Mouse (Mus musculus) midbrain, embryonic 11.5 days (tissue): ENCODE measurements around the gene Ccr7. TPM values are rescaled to one million over a fixed set of nuclear protein-coding genes. Genes with fewer than 3 reads are reported as not detected.

Experiments
- ATAC-seq: fragments of 200-750 bp; cut with Nextera tagmentation; 2 replicates; pipeline ENCODE4 v1.8.0; 2017; ENCODE audit warnings: moderate TSS enrichment, moderate library complexity; ENCODE audit not compliant: low FRiP score
- DNase-seq: peaks from one replicate; pipeline ENCODE4 v3.0.0; 2015; ENCODE audit warnings: low spot score; ENCODE audit errors: missing footprints
- H3K27ac ChIP-seq: fragments of 300-500 bp; sonication (generic); 2 replicates; pipeline ENCODE4 v1.5.1; 2014; ENCODE audit warnings: low read depth, low read length
- H3K27me3 ChIP-seq: fragments of 300-500 bp; sonication (generic); 2 replicates; pipeline ENCODE4 v1.6.1; 2014; ENCODE audit warnings: mild to moderate bottlenecking, low read length, moderate library complexity, mixed read lengths; ENCODE audit not compliant: control insufficient read depth, insufficient read depth
- H3K36me3 ChIP-seq: fragments of 300-500 bp; sonication (generic); 2 replicates; pipeline ENCODE4 v1.6.1; 2014; ENCODE audit warnings: mild to moderate bottlenecking, low read length, moderate library complexity, mixed read lengths; ENCODE audit not compliant: control insufficient read depth, insufficient read depth
- H3K4me1 ChIP-seq: fragments of 300-500 bp; sonication (generic); 2 replicates; pipeline ENCODE4 v1.6.1; 2014; ENCODE audit warnings: low read length; ENCODE audit not compliant: control insufficient read depth, insufficient read depth
- H3K4me2 ChIP-seq: fragments of 300-500 bp; sonication (generic); 2 replicates; pipeline ENCODE4 v1.6.1; 2014; ENCODE audit warnings: mild to moderate bottlenecking, moderate library complexity
- H3K4me3 ChIP-seq: fragments of 300-500 bp; sonication (generic); 2 replicates; pipeline ENCODE4 v1.5.1; 2014; ENCODE audit warnings: low read depth, low read length
- H3K9ac ChIP-seq: fragments of 300-500 bp; sonication (generic); 2 replicates; pipeline ENCODE4 v1.6.1; 2014; ENCODE audit warnings: low read length
- H3K9me3 ChIP-seq: fragments of 300-500 bp; sonication (generic); 2 replicates; pipeline ENCODE4 v1.6.1; 2016; ENCODE audit warnings: low read length; ENCODE audit not compliant: control insufficient read depth
- WGBS: fragments of 180-500 bp; shearing (Covaris S2); extraction: QIAGEN DNeasy Blood & Tissue Kit; methylation state at CpG from one replicate; pipeline ENCODE4 v1.1.7; 2014; 5-methylcytosine and 5-hydroxymethylcytosine counted together
- polyA plus RNA-seq: library from polyadenylated mRNA; unstranded; fragments of >200 nt; fragmentation: Nextera tagmentation; extraction: Ambion mirVana; gene quantifications from 2 replicates; pipeline ENCODE4 v1.2.1, GENCODE M21; 2014

Ccr7 gene
- polyA plus RNA-seq = 0.41 TPM in 1 of 2 replicates, not detected in the other

DNA sequence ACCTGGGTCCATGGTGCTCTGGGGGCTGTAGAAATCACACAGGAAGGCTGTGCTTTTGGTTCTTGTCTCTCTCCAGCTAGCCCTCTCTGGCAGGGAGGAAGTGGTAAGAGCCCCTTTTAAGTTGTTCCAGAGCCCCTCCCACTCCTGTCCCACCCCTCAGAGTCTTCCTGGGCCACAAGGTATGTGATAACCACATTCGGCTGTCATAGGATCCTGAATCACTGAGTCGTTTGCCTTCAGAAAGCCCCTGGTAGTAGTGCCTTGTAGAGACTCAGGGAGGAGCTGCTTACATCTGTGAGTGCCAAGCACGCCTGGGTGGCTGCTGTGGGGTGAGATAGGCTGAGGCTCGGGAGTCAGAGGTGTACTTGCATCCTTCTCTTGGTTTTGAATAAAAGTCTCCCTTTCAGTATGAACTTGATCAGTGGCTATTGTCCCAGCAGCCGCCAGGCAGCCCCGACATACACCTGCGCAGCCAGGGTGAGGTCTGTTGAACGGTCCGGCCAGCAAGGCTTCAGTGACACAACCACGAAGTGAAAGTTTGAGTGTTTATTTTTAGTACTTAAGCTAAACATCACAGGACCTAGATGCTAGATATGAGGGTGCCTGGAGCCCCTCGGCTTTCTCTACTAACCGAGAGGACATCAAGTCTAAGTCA is at the start of gene Ccr7:
Ccr7 (minus strand) TSS at position 91 of the 655 bp plus-strand sequence.
- H3K27ac ChIP-seq = no peak within 1 kb of the TSS
- H3K9me3 ChIP-seq = no peaks in the 10 kb centered on the region
- no peak within 1 kb of the TSS for H3K4me2 ChIP-seq
- H3K4me3 ChIP-seq = no peak within 1 kb of the TSS
- DNase-seq = peak; percentile 71
- ATAC-seq = no peak
- WGBS = 79% methylated on average over 12 of the region's 12 CpGs
- no peaks in the 10 kb centered on the region for H3K27me3 ChIP-seq
- H3K4me1 ChIP-seq = no peaks in the 10 kb centered on the region
- no peak within 1 kb of the TSS for H3K9ac ChIP-seq
- H3K36me3 ChIP-seq = no peaks in the 10 kb centered on the region

DNA sequence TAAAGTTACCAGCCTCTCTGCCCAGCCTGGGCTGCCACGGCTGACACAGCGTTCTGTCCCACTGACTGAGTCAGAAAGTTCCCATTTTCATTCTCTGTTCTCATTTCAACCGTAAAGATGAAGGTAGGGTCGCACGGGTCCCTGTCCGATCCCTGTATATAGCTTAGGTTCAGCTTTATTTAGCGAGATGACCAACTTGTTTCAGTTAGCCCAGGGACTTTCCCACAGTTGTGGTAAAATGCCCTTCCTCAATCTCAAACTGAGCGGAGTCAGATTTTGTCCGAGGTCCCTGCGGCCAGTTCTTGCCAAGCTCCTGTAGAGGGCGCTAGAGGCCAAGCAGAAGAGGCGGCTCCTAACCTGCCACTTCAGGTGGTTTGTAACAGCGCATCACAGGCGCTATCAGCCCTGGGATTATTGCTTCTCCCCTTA is 34.3 kb upstream of the Ccr7 start:
- ATAC-seq = no peak
- no peaks in the 10 kb centered on the region for H3K36me3 ChIP-seq
- H3K4me2 ChIP-seq = no peak overlapping the region
- no peak overlapping the region for H3K4me3 ChIP-seq
- H3K9me3 ChIP-seq = no peaks in the 10 kb centered on the region
- H3K4me1 ChIP-seq = no peaks in the 10 kb centered on the region; the same call in 1 of the 2 replicates
- no peaks in the 10 kb centered on the region for H3K27me3 ChIP-seq
- no peak for DNase-seq
- no peak overlapping the region for H3K9ac ChIP-seq
- 23% methylated on average over 14 of the region's 14 CpGs for WGBS
- H3K27ac ChIP-seq = no peak overlapping the region

DNA sequence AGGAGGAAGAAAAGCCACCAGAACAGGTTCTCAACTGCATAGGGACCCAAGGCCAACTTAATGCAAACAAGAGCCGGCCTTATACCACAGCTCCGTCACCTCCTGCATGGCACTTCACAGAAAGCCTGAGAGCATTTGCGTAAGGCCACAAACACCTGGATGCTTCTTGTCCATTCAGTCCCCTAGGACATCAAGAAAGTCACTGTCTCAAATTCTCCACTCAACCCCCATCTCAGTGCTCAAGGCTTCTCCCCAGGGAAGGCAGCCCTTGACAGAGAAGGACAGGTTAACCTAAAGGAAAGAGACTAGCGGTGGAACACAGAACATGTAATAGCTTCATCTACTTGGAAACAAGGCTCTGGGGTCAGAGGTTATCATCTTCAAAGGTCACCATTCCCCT is 32.5 kb upstream of the Ccr7 start:
- ATAC-seq = no peak
- no peaks in the 10 kb centered on the region; the same call in 1 of the 2 replicates for H3K4me1 ChIP-seq
- WGBS = 94% methylated on average over 4 of the region's 4 CpGs
- H3K36me3 ChIP-seq = no peaks in the 10 kb centered on the region
- no peak overlapping the region for H3K9ac ChIP-seq
- no peak overlapping the region for H3K4me3 ChIP-seq
- no peaks in the 10 kb centered on the region for H3K9me3 ChIP-seq
- no peak overlapping the region for H3K27ac ChIP-seq
- H3K27me3 ChIP-seq = no peaks in the 10 kb centered on the region
- no peak overlapping the region for H3K4me2 ChIP-seq
- DNase-seq = no peak

DNA sequence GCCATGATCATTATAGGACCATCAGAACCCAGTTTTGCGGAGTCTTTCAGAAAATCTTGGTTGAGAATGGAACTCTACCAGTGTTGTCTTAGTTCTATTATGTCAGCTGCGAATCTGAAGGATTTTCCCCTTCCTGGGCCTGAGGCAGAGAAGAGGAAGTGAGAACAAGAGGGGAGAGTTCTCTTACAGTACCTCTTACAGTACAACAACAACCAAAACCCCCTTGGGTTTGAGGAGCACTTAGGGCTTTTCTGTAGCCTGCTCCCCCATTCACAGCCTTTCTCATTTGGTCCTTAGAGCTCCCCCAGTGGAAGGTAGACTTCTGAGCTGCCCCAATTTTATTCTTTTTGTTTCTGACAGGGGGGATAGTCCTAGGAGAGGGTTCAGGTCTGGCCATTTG is 32.0 kb upstream of the Ccr7 start:
- 81% methylated on average over 2 of the region's 2 CpGs for WGBS

DNA sequence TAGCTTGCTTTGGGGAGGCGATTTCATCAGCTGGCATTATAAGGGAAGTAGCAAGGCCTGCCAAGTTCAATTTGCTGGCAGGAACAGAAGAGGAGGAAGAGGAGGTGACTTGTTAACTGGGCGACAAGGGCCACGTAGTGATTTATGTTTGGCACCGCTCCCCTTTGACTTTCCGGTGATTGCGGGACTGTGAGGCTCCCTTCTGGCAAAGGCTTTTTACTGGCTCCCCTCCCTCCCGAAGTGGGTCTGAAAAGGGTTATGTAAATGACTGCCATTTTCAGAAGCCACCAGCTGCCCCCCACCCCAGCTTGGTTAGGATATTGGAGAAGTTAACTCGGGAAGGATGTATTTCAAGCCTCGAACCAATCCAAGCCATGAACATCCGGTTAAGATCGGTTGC is 27.7 kb upstream of the Ccr7 start:
- no peak overlapping the region for H3K27ac ChIP-seq
- no peak overlapping the region for H3K4me3 ChIP-seq
- no peaks in the 10 kb centered on the region for H3K4me1 ChIP-seq
- no peaks in the 10 kb centered on the region for H3K9me3 ChIP-seq
- no peaks in the 10 kb centered on the region for H3K36me3 ChIP-seq
- H3K9ac ChIP-seq = no peak overlapping the region
- H3K4me2 ChIP-seq = no peak overlapping the region
- ATAC-seq (no peak), DNase-seq (no peak)
- no peaks in the 10 kb centered on the region for H3K27me3 ChIP-seq
- 86% methylated on average over 11 of the region's 11 CpGs for WGBS

More for the DNA sequence above, 32.0 kb upstream of the Ccr7 start:
- H3K9me3 ChIP-seq = no peaks in the 10 kb centered on the region
- H3K4me2 ChIP-seq = no peak overlapping the region
- no peak overlapping the region for H3K9ac ChIP-seq
- H3K4me1 ChIP-seq = no peaks in the 10 kb centered on the region; the same call in 1 of the 2 replicates
- H3K36me3 ChIP-seq = no peaks in the 10 kb centered on the region
- ATAC-seq (no peak), DNase-seq (no peak)
- no peaks in the 10 kb centered on the region for H3K27me3 ChIP-seq
- H3K27ac ChIP-seq = no peak overlapping the region
- H3K4me3 ChIP-seq = no peak overlapping the region

DNA sequence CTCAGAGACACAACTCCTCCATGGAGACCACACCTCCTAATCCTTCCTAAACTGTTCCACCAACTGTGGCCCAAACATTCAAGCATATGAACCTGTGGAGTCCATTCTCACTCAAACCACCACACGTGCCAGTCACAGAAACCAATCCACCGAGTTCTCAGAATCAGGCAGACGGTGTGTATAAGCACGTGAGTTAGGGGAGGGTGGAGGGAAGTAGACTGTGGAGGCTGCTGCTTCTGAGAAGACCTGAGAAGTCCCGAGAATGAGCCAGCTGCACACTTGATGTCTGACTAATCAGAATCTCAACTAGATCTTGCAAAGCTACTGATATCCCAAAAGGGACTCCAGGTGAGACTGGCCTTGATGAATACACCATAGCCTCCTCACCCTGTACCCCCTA is 25.2 kb upstream of the Ccr7 start:
- H3K27me3 ChIP-seq = no peaks in the 10 kb centered on the region
- H3K4me2 ChIP-seq = no peak overlapping the region
- H3K9ac ChIP-seq = no peak overlapping the region
- DNase-seq = no peak
- WGBS = 79% methylated on average over 5 of the region's 5 CpGs
- H3K9me3 ChIP-seq = no peaks in the 10 kb centered on the region
- H3K4me3 ChIP-seq = no peak overlapping the region
- no peaks in the 10 kb centered on the region for H3K36me3 ChIP-seq
- no peaks in the 10 kb centered on the region for H3K4me1 ChIP-seq
- no peak for ATAC-seq
- no peak overlapping the region for H3K27ac ChIP-seq

DNA sequence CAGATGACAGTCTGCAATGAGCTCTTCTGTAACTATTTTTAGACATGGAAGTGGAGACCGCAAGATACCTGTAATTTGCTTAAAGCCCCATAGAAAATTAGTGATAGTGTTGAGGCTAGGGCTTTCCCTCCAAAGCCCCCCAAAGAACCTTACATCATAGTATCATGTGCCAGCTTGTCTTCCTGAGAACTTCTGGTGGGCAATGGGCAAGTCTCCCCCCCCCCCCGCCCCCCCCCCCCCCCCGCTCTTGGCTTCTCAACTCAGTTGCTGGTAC is 23.0 kb upstream of the Ccr7 start:
- H3K4me1 ChIP-seq = no peaks in the 10 kb centered on the region
- H3K27me3 ChIP-seq = no peaks in the 10 kb centered on the region
- H3K4me3 ChIP-seq = no peak overlapping the region
- DNase-seq (no peak), ATAC-seq (no peak)
- H3K27ac ChIP-seq = no peak overlapping the region
- WGBS = 60% methylated on average over 2 of the region's 3 CpGs
- no peak overlapping the region for H3K4me2 ChIP-seq
- no peaks in the 10 kb centered on the region for H3K36me3 ChIP-seq
- no peak overlapping the region for H3K9ac ChIP-seq
- no peaks in the 10 kb centered on the region for H3K9me3 ChIP-seq

DNA sequence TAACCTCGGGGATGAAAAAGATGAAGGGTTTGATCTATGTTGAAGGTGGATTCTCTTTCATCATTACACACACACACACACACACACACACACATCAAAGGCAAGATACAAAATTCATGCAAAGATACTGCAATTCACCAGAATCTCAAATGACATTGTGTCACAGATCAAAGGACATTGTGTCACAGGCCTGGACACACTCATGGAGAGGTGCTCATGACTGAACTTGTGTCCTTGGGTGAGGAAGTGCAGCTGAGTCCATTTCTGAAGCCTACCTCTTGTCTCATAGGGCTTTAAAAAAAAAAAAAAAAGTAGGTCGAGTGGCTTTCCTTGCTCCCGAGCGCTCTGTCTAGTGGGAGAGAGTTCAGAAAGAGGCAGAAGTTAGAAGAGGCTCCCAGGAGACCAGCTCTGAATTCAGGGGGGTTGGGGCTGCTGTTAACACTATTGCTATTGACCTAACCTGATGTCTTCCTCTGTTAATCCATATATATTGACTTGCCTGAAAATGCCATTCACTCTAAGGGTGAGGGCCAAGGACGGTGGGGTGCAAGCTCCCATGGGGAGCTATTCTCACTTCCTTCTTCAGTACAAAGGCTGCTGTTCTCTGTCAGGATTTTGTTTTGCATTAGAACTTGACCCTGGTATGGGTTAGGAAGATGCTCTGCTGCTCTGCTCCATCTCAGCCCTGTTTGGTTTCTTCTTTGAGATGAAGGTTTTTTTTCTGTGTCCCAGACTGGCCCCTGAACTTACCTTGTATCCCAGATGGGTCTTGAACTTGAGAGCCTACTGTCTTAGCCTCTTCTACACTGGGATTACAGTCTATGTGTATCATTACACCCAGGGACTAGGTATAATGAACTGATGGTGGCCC is 22.4 kb upstream of the Ccr7 start:
- Histone ChIP-seq H3K4me3 (no peak overlapping the region), H3K27me3 (no peaks in the 10 kb centered on the region), H3K9ac (no peak overlapping the region), H3K4me1 (no peaks in the 10 kb centered on the region), H3K4me2 (no peak overlapping the region), H3K36me3 (no peaks in the 10 kb centered on the region), H3K9me3 (no peaks in the 10 kb centered on the region), H3K27ac (no peak overlapping the region)
- ATAC-seq = no peak
- WGBS = 65% methylated on average over 5 of the region's 5 CpGs
- DNase-seq = no peak

DNA sequence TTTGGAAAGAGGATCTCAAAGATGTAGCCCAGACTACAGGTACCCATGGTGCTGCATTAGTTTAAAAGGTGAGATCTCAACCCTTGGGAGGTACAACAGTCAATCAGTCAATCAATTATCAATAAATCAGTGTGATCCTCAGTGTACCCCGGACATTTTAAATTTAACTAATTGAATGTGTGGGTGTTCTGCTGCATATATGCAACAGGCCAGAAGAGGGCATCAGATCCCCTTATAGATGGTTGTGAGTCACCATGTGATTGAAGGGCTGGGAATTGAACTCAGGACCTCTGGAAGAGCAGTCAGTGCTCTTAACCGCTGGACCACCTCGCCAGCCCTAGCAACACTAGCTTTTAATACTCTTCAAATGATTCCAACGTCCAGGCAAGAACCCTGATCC is 17.1 kb upstream of the Ccr7 start:
- H3K4me2 ChIP-seq = no peak overlapping the region
- no peak overlapping the region for H3K4me3 ChIP-seq
- DNase-seq = no peak
- ATAC-seq = no peak
- H3K4me1 ChIP-seq = no peaks in the 10 kb centered on the region
- no peaks in the 10 kb centered on the region for H3K9me3 ChIP-seq
- H3K27ac ChIP-seq = no peak overlapping the region
- 77% methylated on average over 4 of the region's 4 CpGs for WGBS
- no peaks in the 10 kb centered on the region for H3K36me3 ChIP-seq
- H3K27me3 ChIP-seq = no peaks in the 10 kb centered on the region
- no peak overlapping the region for H3K9ac ChIP-seq
